Mouse (Mus musculus): Measurements from ENCODE around the gene Scaf4.

DNA sequence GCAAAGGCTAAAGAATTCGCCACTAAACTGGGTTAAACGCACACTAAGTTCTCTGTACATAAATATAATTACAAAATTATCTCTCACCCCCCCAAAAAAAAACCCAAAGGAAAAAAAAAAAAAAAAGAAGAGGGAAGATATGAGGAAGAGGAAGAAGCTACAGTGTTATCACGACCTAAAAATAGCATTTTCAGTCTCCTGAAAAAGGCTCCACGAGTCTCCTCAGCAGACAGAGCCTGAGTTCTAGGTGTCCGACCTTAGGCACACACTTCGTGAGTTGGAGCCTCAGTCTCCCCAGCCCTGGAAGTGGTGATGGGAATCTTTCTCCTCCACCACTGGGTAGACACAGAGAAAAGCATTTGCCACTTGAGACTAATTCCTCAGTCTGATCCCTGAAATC lies 85.7 kb downstream of the Scaf4 start:
- TF ChIP-seq FLI1 (IDR thresholded peaks at IDR 0.05; ENCODE audit: low read length) = no peak
- TF ChIP-seq GATA1 (IDR thresholded peaks at IDR 0.05; ENCODE audit: borderline replicate concordance, low read length) = no peak

Measured in megakaryocyte, embryonic 14.5 days (primary cell).